In genomic region chr13:23506819-23507515, GRCm38 (mm10) we compare ENCODE assay signal across 11 mouse cellular contexts. TPM values are rescaled to one million over a fixed set of nuclear protein-coding genes. Genes with fewer than 3 reads are reported as not detected.
DNase-seq lines count a peak whose midpoint lies in the region; ATAC-seq lines count a peak whose summit lies in the region.
"Had no signal": no experiment of that assay in that cellular context is flagged by ENCODE, and none has a peak within 500 bp of the region (broad histone marks: within the 10 kb centered on the region; RNA-seq: fewer than 3 reads in every experiment).

No protein-coding gene starts in this region.

- H3K4me1 ChIP-seq in kidney, embryonic 15.5 days = peaks cover 32% of the 10 kb centered on the region
- peaks cover 3% of the 10 kb centered on the region for H3K4me1 ChIP-seq in hindbrain, embryonic 16.5 days (ENCODE audit: control insufficient read depth, insufficient read depth, low read depth, low read length)

- no peak for ATAC-seq in kidney, embryonic 15.5 days (replicated peaks; ENCODE audit: low FRiP score)
- no peak for ATAC-seq in hindbrain, embryonic 16.5 days

- no peaks in the 10 kb centered on the region for H3K9me3 ChIP-seq in kidney, embryonic 15.5 days (replicated peaks)
- no peaks in the 10 kb centered on the region for H3K9me3 ChIP-seq in hindbrain, embryonic 16.5 days (ENCODE audit: control insufficient read depth, low read length)

- peak overlapping the region; percentile 37 for H3K4me3 ChIP-seq in kidney, embryonic 15.5 days (replicated peaks)
- no peak overlapping the region for H3K4me3 ChIP-seq in hindbrain, embryonic 16.5 days (ENCODE audit: low read length)

- H3K27me3 ChIP-seq in kidney, embryonic 15.5 days = no peaks in the 10 kb centered on the region
- H3K27me3 ChIP-seq in hindbrain, embryonic 16.5 days (replicated peaks; ENCODE audit: control insufficient read depth, insufficient read depth, low read length) = no peaks in the 10 kb centered on the region

- 28% methylated on average over 14 of the region's 14 CpGs for WGBS in kidney, embryonic 15.5 days
- WGBS in hindbrain, embryonic 16.5 days = 20% methylated on average over 14 of the region's 14 CpGs

- H3K27ac ChIP-seq in kidney, embryonic 15.5 days = no peak overlapping the region
- no peak overlapping the region for H3K27ac ChIP-seq in hindbrain, embryonic 16.5 days (ENCODE audit: low read depth, low read length)

- H3K9ac ChIP-seq in kidney, embryonic 15.5 days = no peak overlapping the region
- no peak overlapping the region for H3K9ac ChIP-seq in hindbrain, embryonic 16.5 days (ENCODE audit: low read depth, low read length)

- no peak for DNase-seq in kidney, adult 18-20 months
- DNase-seq in R1 (ENCODE audit: low read depth, low spot score) = peak; percentile 96
- peak; percentile 52 for DNase-seq in neural tube, embryonic 10.5 days (ENCODE audit: extremely low spot score, low spot score)
- DNase-seq in lung, postnatal 36 days = no peak
- DNase-seq in cerebellum, adult 11-12 months = no peak
- no peak for DNase-seq in gastrocnemius, postnatal 36 days
- DNase-seq: kidney, adult 9 months had no signal

- peak overlapping the region; percentile 63 for H3K4me2 ChIP-seq in kidney, embryonic 15.5 days
- H3K4me2 ChIP-seq in hindbrain, embryonic 16.5 days (ENCODE audit: low read length) = peak overlapping the region; percentile 35

- intact Hi-C loops in gastrocnemius, postnatal 36 days (cut with DNase I) = no loop called here

- no peaks in the 10 kb centered on the region for H3K36me3 ChIP-seq in kidney, embryonic 15.5 days
- H3K36me3 ChIP-seq in hindbrain, embryonic 16.5 days (ENCODE audit: control insufficient read depth, insufficient read depth, low read length) = no peaks in the 10 kb centered on the region

RNA-seq across cellular contexts. Expression of gene Btn2a2, which starts 18.3 kb away (rescaled TPM):
- polyA plus RNA-seq in kidney, embryonic 15.5 days (2015; fragmentation: Nextera tagmentation; extraction: Ambion mirVana) = 0.55 and 0.71 TPM in 2 replicates
- polyA plus RNA-seq in hindbrain, embryonic 16.5 days (2015; fragmentation: Nextera tagmentation; extraction: Ambion mirVana) = 0.14 TPM in 1 of 2 replicates, not detected in the other
- not detected for total RNA-seq in gastrocnemius, postnatal 36 days (2021)
- total RNA-seq: adrenal gland, postnatal 25 days had no signal
- polyA plus RNA-seq: small intestine, adult 2 months had no signal

RNA-seq across cellular contexts. Expression of gene Hist1h4h, which starts 23.9 kb away (rescaled TPM):
- 7.5 and 7.8 TPM in 2 replicates for polyA plus RNA-seq in kidney, embryonic 15.5 days (2015; fragmentation: Nextera tagmentation; extraction: Ambion mirVana)
- polyA plus RNA-seq in hindbrain, embryonic 16.5 days (2015; fragmentation: Nextera tagmentation; extraction: Ambion mirVana) = 2.6 and 2.7 TPM in 2 replicates
- total RNA-seq in gastrocnemius, postnatal 36 days (2021) = 100 to 1,000 TPM; 130 to 153 TPM

RNA-seq across cellular contexts. Expression of gene Hist1h2af, which starts 26.7 kb away (rescaled TPM):
- 3.3 and 7.3 TPM in 2 replicates for polyA plus RNA-seq in kidney, embryonic 15.5 days (2015; fragmentation: Nextera tagmentation; extraction: Ambion mirVana)
- polyA plus RNA-seq in hindbrain, embryonic 16.5 days (2015; fragmentation: Nextera tagmentation; extraction: Ambion mirVana) = not detected in 2 replicates
- total RNA-seq in gastrocnemius, postnatal 36 days (2021) = 10 to 100 TPM in 1 of 2 experiments, 1 to 10 TPM in 1; 7.7 to 11.5 TPM

RNA-seq across cellular contexts. Expression of gene Hist1h3g, which starts 28.3 kb away (rescaled TPM):
- 6.6 and 6.9 TPM in 2 replicates for polyA plus RNA-seq in kidney, embryonic 15.5 days (2015; fragmentation: Nextera tagmentation; extraction: Ambion mirVana)
- 0.66 TPM in 1 of 2 replicates, not detected in the other for polyA plus RNA-seq in hindbrain, embryonic 16.5 days (2015; fragmentation: Nextera tagmentation; extraction: Ambion mirVana)
- 1 to 10 TPM; 2.8 to 5.0 TPM for total RNA-seq in gastrocnemius, postnatal 36 days (2021)

RNA-seq across cellular contexts. Expression of gene Hist1h2bh, which starts 36.2 kb away (rescaled TPM):
- 0.91 and 1.1 TPM in 2 replicates for polyA plus RNA-seq in kidney, embryonic 15.5 days (2015; fragmentation: Nextera tagmentation; extraction: Ambion mirVana)
- polyA plus RNA-seq in hindbrain, embryonic 16.5 days (2015; fragmentation: Nextera tagmentation; extraction: Ambion mirVana) = 0.16 and 0.29 TPM in 2 replicates
- 1 to 10 TPM; 1.7 to 2.1 TPM for total RNA-seq in gastrocnemius, postnatal 36 days (2021)

Comparison
In these comparisons a context has a peak if more than half of its experiments do, and no peak if none do; other contexts are left out.
1. DNase-seq: peak in R1 (single experiment) and neural tube, embryonic 10.5 days (single experiment); none in kidney, adult 18-20 months (single experiment), lung, postnatal 36 days (single experiment), cerebellum, adult 11-12 months (single experiment) and gastrocnemius, postnatal 36 days (0 of 2).